In the genomic region with DNA sequence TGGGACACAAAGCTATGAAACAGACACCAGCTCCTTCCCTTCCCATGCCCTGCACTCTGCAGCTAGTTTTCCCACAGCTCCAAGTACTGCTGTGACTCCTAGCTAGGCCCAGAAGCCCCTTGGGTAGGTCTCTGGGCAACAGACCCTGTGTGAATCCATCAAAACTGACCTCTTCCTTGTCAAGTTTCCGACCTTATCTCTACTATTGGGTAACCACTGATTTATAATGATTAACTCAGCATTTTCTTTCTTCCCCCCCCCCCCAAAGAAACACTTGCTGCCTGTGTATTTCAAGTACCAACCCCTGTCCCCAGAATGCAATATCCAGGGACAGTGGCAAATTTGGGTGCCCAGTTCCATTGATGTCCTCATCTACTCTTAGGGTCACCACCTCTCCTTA, we compare ENCODE assay signal across 22 mouse cellular contexts.
"Had no signal": no experiment of that assay in that cellular context is flagged by ENCODE, and none has a peak within 500 bp of the region (broad histone marks: within the 10 kb centered on the region; RNA-seq: fewer than 3 reads in every experiment).

No protein-coding gene starts in this region.

- H3K36me3 ChIP-seq: heart, embryonic 10.5 days; heart, embryonic 12.5 days; hindbrain, embryonic 10.5 days; hindbrain, embryonic 12.5 days; hindbrain, embryonic 15.5 days; limb, embryonic 13.5 days; limb, embryonic 15.5 days had no signal

- H3K4me2 ChIP-seq: heart, embryonic 12.5 days; hindbrain, embryonic 12.5 days; hindbrain, embryonic 15.5 days; limb, embryonic 13.5 days; limb, embryonic 15.5 days had no signal

- ATAC-seq: forebrain, embryonic 16.5 days; hindbrain, postnatal 0 days had no signal

- H3K4me3 ChIP-seq: gastrocnemius, adult 2 months; heart, embryonic 10.5 days; heart, embryonic 12.5 days; hindbrain, embryonic 10.5 days; hindbrain, embryonic 12.5 days; hindbrain, embryonic 15.5 days; layer of hippocampus, adult 2 months; limb, embryonic 13.5 days; limb, embryonic 15.5 days had no signal

- H3K9ac ChIP-seq: heart, embryonic 12.5 days; hindbrain, embryonic 12.5 days; hindbrain, embryonic 15.5 days; limb, embryonic 13.5 days; limb, embryonic 15.5 days had no signal

- H3K4me1 ChIP-seq: heart, embryonic 10.5 days; heart, embryonic 12.5 days; hindbrain, embryonic 15.5 days; limb, embryonic 15.5 days had no signal

- DNase-seq: gastrocnemius, adult 2 months; gastrocnemius, postnatal 10 days; gastrocnemius, postnatal 25 days; heart, adult 18-20 months; heart, postnatal 10 days; heart, postnatal 4 days; kidney, adult 18-20 months; kidney, adult 8-10 months; kidney, postnatal 10 days; kidney, postnatal 25 days; kidney, postnatal 4 days; left cerebral cortex, postnatal 4 days had no signal

- H3K9me3 ChIP-seq: heart, embryonic 10.5 days; heart, embryonic 12.5 days; hindbrain, embryonic 10.5 days; hindbrain, embryonic 12.5 days; hindbrain, embryonic 15.5 days; limb, embryonic 13.5 days; limb, embryonic 15.5 days had no signal

- H3K27ac ChIP-seq: gastrocnemius, adult 2 months; heart, embryonic 10.5 days; hindbrain, embryonic 10.5 days; hindbrain, embryonic 12.5 days; hindbrain, embryonic 15.5 days; hindbrain, postnatal 0 days; layer of hippocampus, adult 2 months; limb, embryonic 13.5 days; limb, embryonic 15.5 days had no signal

- H3K27me3 ChIP-seq: hindbrain, embryonic 12.5 days; hindbrain, embryonic 15.5 days; limb, embryonic 13.5 days; limb, embryonic 15.5 days had no signal
